Mouse (Mus musculus) liver, adult 2 months (tissue): ENCODE data around the gene Cyp3a57.

Source experiments
- CTCF ChIP-seq: fragments of 200-500 bp; IDR thresholded peaks from 2 replicates; pipeline ENCODE4 v1.5.1; 2011; ENCODE audit warnings: low read depth, low read length, control low read depth
- POLR2A ChIP-seq: fragments of 200-500 bp; IDR thresholded peaks from 2 replicates; pipeline ENCODE4 v1.6.1; 2011; ENCODE audit warnings: low read length, control low read depth; ENCODE audit not compliant: insufficient read depth; ENCODE audit errors: extremely low read depth

- TF ChIP-seq CTCF (no peak), POLR2A (no peak)
These were observed 8.0 kb downstream of the Cyp3a57 start for GRCm38 (mm10) chr5:145353081-145353480.
